Mouse (Mus musculus) cortical plate, adult 2 months (tissue): ENCODE measurements around the gene Ubb.

Source experiments
- CTCF ChIP-seq: fragments of 200-500 bp; IDR thresholded peaks from 2 replicates; pipeline ENCODE4 v1.5.1; 2011; ENCODE audit warnings: mild to moderate bottlenecking, control low read depth, low read length; ENCODE audit not compliant: insufficient read depth; ENCODE audit errors: extremely low read depth
- POLR2A ChIP-seq: fragments of 200-500 bp; IDR thresholded peaks from 2 replicates; pipeline ENCODE4 v1.6.1; 2011; ENCODE audit warnings: mild to moderate bottlenecking, low read length, control low read depth; ENCODE audit not compliant: insufficient read depth; ENCODE audit errors: extremely low read depth

GRCm38 (mm10) chr11:62598571-62598970 lies 47.6 kb downstream of the Ubb start:
- TF ChIP-seq CTCF: no peak
- TF ChIP-seq POLR2A: no peak
